Mouse (Mus musculus) right cerebral cortex, postnatal 36 days (tissue): ENCODE results near the gene Slc31a2.
"Not testable (repeated sequence)": the region's sequence is repeated elsewhere in the genome, so short reads cannot be mapped to it uniquely, and the experiment has no call there.

Source experiments
- DNase-seq, 2 experiments: peaks; one replicate each; pipeline ENCODE4 v3.0.0; 2022; ENCODE audit warnings: low spot score in 2 of 2, mixed read lengths in 1 of 2

Slc31a2 gene

GRCm38 (mm10) chr4:62262276-62262675 lies at the start of gene Slc31a2:
Gene Slc31a2, plus strand, starts transcription at chr4:62262562.
- no peak for DNase-seq

GRCm38 (mm10) chr4:62213490-62213889 lies 48.9 kb upstream of the Slc31a2 start:
- DNase-seq = no peak

GRCm38 (mm10) chr4:62228391-62228790 lies 34.0 kb upstream of the Slc31a2 start:
- no peak for DNase-seq

GRCm38 (mm10) chr4:62229448-62229847 lies 32.9 kb upstream of the Slc31a2 start:
- no peak for DNase-seq

- no peak for DNase-seq
These were observed 32.2 kb upstream of the Slc31a2 start for GRCm38 (mm10) chr4:62230153-62230552.

GRCm38 (mm10) chr4:62230769-62231168 lies 31.6 kb upstream of the Slc31a2 start, which contains the start of gene Zfp37:
Gene Zfp37, minus strand, starts transcription at chr4:62231047.
- no peak for DNase-seq

- DNase-seq = no peak
These were observed 21.8 kb upstream of the Slc31a2 start for GRCm38 (mm10) chr4:62240586-62240985.

- no peak for DNase-seq
These were observed 14.0 kb upstream of the Slc31a2 start for GRCm38 (mm10) chr4:62248328-62248727.

DNA sequence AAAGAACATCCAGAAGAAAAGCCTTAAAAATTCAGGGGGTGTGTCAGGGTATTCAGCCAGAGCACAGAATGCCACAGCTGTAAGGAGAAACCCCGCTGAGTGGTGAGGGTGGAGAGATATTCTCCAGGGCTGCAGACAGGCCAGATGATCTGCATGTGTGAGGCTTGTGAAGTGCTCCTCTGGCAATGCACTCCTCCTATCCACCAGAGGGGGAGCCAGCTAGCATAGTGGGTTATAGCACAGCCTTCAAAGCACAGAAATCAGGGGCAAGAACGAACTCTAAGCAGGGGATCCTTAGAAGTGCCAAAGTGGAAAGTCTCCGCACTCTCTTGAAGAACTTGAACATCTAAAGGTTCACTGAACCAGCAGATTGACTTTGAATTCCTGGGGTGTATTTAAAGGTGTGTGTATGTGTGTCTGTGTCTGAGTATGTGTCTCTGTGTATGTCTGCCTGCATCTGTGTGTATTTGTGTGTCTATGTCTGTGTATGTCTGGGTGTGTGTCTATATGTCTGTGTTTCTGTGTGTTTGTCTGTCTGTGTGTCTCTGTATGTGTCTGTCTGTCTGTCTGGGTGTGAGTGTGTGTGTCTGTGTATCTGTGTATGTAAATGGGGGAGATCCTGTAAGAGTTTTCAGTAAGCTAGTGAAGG lies 11.3 kb upstream of the Slc31a2 start:
- DNase-seq = no peak

DNA sequence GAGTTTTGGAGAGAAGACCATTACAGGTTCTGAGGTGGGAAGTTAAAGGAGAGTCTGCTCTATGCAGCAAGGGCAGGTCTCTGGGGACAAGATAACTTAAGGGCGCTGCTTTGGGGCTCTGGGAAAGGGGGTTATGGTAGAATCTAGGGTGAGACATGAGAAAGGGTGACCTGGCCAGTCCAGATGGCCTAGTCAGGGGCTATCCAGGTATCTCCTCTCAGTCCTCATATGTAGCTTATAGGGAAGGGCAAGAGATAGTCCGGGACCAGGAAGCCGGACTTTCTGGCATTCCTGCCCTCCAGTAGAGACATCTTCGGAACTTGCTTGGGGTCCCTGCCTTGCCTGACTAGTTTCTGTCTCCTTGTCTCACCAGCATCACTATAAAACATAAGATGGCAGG lies 10.6 kb upstream of the Slc31a2 start:
- no peak for DNase-seq

GRCm38 (mm10) chr4:62254551-62254950 lies 7.8 kb upstream of the Slc31a2 start:
- DNase-seq = no peak

- DNase-seq = no peak
These were observed 5.4 kb upstream of the Slc31a2 start for GRCm38 (mm10) chr4:62256931-62257330.

DNA sequence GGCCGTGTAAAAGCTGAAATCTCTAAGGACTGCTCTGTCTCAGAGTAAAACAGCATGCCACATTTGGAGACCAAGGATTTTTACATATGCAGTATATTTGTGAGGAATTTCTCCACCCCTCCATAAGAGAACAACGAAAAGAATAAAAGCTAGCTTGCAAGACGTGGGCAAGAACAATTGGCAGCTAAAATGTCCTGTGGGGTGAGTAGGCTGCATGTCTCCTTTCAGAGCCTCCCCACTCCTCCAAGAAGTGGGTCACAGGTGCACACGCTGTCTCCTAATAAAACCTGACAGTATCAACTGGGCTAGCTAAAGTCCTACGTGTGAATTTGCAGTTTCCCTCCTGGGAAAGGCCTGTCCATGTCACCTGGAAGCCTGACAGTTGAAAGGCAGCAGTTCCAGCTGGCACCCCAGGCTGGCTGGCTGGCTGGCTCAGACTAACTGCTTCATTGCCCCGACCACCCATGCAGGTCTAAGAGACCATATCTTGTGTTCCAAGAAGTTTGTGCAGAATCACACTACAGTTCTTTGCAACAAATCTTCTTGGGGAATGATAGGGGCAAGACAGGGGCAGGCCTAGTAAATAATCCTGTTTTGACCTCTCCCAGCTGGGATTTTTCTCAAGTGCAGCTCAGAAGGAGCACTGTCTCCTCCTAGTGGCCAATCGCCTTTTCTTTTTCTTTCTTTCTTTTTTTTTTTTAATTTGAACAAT lies 927 bp downstream of the Slc31a2 start:
- no peak for DNase-seq

GRCm38 (mm10) chr4:62265154-62265836 lies 2.9 kb downstream of the Slc31a2 start:
- no peak for DNase-seq

GRCm38 (mm10) chr4:62266016-62266415 lies 3.7 kb downstream of the Slc31a2 start:
- DNase-seq = not testable (repeated sequence)

- no peak for DNase-seq
These were observed 4.7 kb downstream of the Slc31a2 start for GRCm38 (mm10) chr4:62267101-62267500.

- no peak for DNase-seq
These were observed 10.3 kb downstream of the Slc31a2 start for GRCm38 (mm10) chr4:62272696-62273095.

DNA sequence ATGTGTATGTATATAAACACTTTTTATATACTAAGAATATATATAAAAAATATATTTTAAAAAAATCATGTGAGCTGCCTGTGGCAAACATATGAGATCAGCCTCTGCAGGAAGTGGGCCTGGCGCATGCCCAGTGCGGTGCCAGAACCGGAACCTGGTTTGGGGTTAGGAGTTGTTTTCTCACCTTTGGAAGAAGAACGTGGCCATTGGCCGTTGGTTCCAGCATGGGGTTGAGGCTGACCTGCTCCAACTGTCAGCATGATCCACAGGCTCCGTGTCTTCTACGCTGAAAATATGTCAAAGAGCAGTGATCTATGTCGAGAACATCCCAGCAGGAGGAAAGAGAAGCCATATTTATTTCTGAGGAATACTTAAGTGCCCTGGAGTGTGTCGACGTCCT lies 11.6 kb downstream of the Slc31a2 start:
- no peak for DNase-seq

GRCm38 (mm10) chr4:62274841-62275536 lies 12.6 kb downstream of the Slc31a2 start:
- DNase-seq = no peak

- DNase-seq = no peak
These were observed 14.3 kb downstream of the Slc31a2 start for GRCm38 (mm10) chr4:62276642-62277041.

DNA sequence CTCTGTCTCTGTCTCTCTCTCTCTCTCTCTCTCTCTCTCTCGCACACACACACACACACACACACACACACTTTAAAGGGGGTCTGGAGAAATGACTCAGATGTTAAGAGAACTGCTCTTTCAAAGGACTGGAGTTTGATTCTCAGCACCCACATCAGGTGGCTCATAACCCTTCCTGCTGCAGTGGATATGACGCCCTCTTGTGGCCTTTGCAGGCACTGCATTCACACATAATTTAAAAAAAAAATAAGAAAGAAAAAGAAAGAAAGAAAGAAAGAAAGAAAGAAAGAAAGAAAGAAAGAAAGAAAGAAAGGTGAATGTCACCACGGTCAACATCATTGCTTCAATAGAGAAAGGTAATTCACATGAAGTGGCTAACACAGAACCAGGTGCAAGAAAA lies 14.9 kb downstream of the Slc31a2 start:
- DNase-seq = no peak

DNA sequence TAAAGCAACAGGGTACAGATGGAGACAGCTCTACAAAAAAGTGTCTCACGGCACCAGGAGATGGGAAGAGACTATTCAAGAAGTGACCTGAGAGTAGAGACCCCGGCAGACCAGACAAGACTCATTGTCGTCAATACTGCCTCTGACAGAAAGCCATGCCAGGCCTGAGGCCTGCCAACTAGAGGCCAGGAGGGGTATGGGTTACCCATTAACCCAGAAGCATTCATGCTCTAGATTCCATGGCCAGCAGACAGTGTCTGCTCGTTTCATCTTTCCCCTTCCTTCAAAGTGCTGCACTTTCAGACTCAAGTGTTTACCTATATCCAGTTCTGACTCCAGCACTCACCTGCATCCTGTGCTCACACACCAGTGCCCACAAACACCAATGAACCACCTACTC lies 15.7 kb downstream of the Slc31a2 start:
- DNase-seq = no peak
